Mouse (Mus musculus): ENCODE results near the gene Tle3.

- TF ChIP-seq CTCF (IDR thresholded peaks at IDR 0.05; ENCODE audit: low read depth, low read length) (no peak), POLR2A (IDR thresholded peaks at IDR 0.05; ENCODE audit: borderline replicate concordance, low read depth, low read length) (no peak)
Measured at GRCm38 (mm10) chr9:61381063-61381408, 8.9 kb downstream of the Tle3 start.

Measured in bone marrow macrophage, adult 2 months (primary cell).